Mouse (Mus musculus) cerebellum, adult 9-10 months (tissue): ENCODE measurements around the gene Olfr93.
"Not testable (repeated sequence)": the region's sequence is repeated elsewhere in the genome, so short reads cannot be mapped to it uniquely, and the experiment has no call there.

Experiments
- DNase-seq: peaks from one replicate; pipeline ENCODE4 v3.0.0; 2022

Olfr93 gene

DNA sequence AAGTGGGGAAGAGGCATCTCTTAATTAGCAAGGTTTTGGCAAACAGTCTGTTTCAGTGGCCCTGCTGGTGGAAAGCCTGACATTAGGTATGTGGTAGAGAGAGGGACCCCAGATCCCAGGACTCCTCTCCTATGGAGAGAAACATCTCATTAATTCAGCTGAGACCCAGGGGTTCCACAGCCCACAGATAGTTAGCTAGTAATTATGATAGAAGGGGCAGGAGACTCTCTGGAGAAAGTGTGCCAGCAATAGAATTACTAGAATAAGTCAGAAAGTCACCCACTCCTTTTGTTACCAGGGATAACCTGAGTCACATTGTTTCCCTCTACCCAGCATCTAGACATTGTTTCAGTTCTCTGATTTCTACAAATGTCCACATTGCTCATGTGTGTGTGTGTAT, at the start of gene Olfr93:
Gene Olfr93 (minus strand): TSS at position 101 of the 400 bp plus-strand sequence.
- no peak for DNase-seq

DNA sequence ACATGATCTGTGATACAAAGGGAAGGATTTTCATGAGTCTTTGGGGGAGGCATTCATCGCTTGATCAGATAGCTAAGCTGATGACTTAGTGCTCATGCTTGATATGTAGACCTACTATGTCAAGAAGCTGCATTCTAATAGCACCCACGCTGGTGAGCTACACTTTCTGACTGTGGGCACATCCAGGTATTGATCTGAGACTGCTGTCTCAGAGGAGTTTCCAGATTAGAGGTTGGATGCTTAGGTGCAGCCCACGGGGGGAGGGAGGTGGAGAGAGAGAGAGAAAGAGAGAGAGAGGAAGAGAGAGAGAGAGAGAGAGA, 42.6 kb upstream of the Olfr93 start:
- no peak for DNase-seq

DNA sequence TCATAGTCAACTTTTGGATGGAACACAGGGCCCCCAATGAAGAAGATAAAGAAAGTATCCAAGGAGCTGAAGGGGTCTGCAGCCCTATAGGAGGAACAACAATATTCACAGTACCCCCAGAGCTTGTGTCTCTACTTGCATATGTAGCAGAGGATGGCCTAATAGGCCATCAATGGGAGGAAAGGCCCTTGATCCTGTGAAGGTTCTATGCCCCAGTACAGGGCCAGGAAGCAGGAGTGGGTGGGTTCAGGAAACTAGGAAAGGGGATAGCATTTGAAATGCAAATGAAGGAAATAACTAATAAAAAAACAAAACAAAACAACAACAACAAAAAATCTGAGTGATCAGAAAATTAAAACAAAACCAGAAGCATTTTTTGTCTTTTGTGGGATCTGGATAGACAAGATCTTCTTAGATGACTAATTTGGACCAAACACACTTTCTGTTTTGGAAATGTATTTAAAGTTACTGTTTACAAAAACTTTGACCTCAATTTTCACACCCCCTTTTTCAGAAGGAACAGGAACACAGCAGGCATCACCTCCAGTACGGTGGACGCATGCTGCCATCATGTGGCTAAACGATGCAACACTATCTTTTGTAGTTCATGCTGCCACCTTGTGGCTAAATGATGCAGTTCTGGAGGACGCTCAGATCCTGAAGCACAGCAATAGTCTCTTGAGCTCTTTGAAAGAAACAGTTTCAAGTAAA, 42.1 kb upstream of the Olfr93 start:
- DNase-seq = peak; percentile 78

DNA sequence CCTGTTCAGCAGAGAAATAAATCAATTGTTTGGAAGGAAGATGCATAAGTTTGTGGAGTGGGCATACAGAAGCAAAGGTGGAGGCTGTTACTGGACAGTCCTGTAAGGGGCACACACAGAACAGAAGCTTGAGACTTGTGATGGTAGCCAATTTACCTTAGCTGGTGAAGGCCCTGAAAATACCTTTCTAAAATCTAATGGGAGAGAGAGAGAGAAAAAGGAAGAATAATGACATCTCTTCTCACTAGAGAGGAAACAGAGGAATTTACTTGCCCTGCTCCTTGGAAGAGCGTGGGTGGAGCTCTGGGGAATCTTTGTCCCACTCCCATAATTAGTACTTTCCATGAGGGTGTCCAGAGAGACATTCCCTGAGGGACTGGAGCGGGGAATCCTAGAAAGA, 39.6 kb upstream of the Olfr93 start, which contains the start of gene Olfr94:
Gene Olfr94 (minus strand): TSS at position 101 of the 400 bp plus-strand sequence.
- no peak for DNase-seq

- no peak for DNase-seq
Observed at GRCm38 (mm10) chr17:37196845-37197724, 35.8 kb upstream of the Olfr93 start.

GRCm38 (mm10) chr17:37194782-37195181, 33.5 kb upstream of the Olfr93 start:
- DNase-seq = no peak

DNA sequence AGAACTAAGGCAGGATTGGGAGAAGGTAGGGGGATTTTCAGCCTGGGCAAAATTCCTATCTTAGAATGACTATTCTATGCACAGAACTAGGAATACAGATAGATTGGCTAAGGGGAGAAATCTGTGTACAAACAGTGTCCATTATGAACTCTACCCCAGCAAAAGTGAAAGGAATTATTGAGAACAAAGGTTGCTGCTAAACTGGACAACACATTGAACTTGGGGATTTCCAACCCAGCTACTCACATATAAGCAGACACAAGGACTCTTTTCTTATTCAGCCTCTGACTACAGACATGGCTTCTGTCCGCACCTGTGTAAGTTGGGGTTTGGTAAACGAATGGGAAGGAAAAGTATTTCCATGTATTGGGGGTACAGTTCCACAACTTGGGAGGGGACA, 32.4 kb upstream of the Olfr93 start, which contains the start of gene Ubd:
Gene Ubd (plus strand): TSS at position 237 of the 400 bp plus-strand sequence.
- DNase-seq = no peak

DNA sequence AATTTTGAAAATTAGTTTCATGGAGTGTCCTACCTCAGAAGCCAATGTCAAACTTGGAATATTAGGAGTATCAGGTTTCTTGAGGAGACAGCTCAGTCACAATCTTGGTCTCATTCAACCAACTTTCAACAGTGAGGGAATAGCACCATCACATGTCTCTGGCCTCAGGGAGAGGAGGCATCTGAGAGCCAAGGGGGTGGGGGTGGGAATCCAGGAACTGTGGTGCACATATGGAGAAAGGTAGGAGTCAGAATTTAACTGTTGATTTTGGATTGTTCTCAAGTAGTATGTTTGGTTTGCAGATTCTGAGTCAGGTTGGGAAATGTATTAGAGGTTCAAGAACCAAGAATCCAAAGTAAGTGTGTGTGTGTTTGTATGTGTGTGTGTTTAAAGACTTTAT, 31.7 kb upstream of the Olfr93 start:
- DNase-seq = no peak

DNA sequence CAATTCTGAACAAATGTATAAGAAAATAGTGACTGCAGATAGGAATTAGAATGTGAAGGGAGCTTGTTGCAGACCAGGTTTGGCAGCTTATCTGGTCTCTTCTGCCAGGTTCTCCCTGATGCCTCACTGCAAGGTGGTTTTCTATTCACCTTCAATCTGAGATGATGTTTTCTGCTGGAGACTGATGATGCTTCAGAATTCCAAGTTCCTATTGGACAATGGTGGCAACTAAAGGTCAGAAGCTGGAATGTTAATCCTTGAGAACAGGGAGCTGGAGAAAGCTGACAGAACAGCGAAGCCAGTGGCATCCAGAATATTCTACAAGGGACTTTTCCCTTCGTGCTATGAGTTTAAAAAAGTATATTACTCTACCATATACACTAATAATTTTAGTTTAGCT, 29.4 kb upstream of the Olfr93 start:
- peak; percentile 40 for DNase-seq

- DNase-seq = no peak
Observed at GRCm38 (mm10) chr17:37185474-37185873, 24.2 kb upstream of the Olfr93 start.

- not testable (repeated sequence) for DNase-seq
Observed at GRCm38 (mm10) chr17:37131366-37131765, 29.9 kb downstream of the Olfr93 start.

DNA sequence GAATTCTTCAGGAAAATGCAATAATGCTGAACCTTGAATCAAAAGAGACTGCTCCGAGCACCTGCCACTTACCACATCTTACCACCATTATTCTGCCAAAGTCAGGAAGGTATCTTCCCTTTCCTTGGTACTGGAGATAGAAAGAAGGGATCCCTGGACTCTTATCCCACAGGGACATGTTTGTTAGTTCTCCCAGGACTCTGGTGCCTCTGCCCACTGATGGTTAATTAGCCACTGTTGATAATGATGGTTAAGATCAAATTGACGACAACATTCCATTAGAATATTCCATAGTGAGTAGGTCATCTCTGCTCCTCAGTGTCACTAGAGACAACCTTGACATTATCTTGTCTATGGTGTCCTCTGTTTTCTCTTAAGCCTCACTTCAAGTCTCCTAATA, 41.3 kb downstream of the Olfr93 start, which contains the start of gene Olfr92:
Gene Olfr92 (minus strand): TSS at position 101 of the 400 bp plus-strand sequence.
- no peak for DNase-seq

- no peak for DNase-seq
Observed at GRCm38 (mm10) chr17:37098178-37098577, 63.1 kb downstream of the Olfr93 start, which contains the start of gene Olfr91. TSS of gene Olfr91 (minus strand) at chr17:37098278.

DNA sequence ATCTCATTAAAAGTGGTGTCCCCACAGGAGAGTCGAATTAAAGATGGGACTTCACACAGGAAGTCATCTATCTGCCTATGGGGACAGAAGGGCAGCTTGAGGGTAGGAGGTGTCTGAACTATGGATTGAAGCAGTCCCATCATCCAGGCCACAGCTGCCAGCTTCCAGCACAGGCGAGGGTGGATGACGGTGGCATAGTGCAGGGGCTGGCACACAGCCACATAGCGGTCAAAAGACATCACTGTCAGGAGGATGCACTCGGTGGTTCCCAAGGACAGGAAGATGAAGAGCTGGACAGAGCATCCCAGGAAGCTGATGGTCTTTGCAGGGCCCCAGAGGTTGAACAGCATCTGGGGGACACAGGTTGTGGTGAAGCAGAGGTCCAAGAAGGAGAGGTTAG, 68.0 kb downstream of the Olfr93 start:
- no peak for DNase-seq

GRCm38 (mm10) chr17:37092198-37092597, 69.1 kb downstream of the Olfr93 start:
- no peak for DNase-seq
